Mouse (Mus musculus) intestine, embryonic 16.5 days (tissue): ENCODE data around the gene Igfbp6. TPM values are rescaled to one million over a fixed set of nuclear protein-coding genes. Genes with fewer than 3 reads are reported as not detected.

ENCODE experiments used
- ATAC-seq: fragments of 200-750 bp; cut with Nextera tagmentation; 2 replicates; pipeline ENCODE4 v1.8.0; 2017; ENCODE audit warnings: moderate TSS enrichment, moderate library complexity
- H3K27ac ChIP-seq: fragments of 300-500 bp; sonication (generic); 2 replicates; pipeline ENCODE4 v1.5.1; 2014; ENCODE audit warnings: mild to moderate bottlenecking, low read length
- H3K27me3 ChIP-seq: fragments of 300-500 bp; sonication (generic); replicated peaks from 2 replicates; pipeline ENCODE4 v1.6.1; 2014; ENCODE audit warnings: low read length, control low read depth, mixed read lengths; ENCODE audit not compliant: control insufficient read depth, insufficient read depth
- H3K36me3 ChIP-seq: fragments of 300-500 bp; sonication (generic); 2 replicates; pipeline ENCODE4 v1.6.1; 2014; ENCODE audit warnings: low read length, control low read depth; ENCODE audit not compliant: control insufficient read depth, insufficient read depth
- H3K4me1 ChIP-seq: fragments of 300-500 bp; sonication (generic); 2 replicates; pipeline ENCODE4 v1.6.1; 2014; ENCODE audit warnings: low read length, control low read depth, mixed read lengths; ENCODE audit not compliant: control insufficient read depth, insufficient read depth
- H3K4me2 ChIP-seq: fragments of 300-500 bp; sonication (generic); 2 replicates; pipeline ENCODE4 v1.6.1; 2014; ENCODE audit warnings: low read depth, low read length, control low read depth
- H3K4me3 ChIP-seq: fragments of 300-500 bp; sonication (generic); 2 replicates; pipeline ENCODE4 v1.5.1; 2014; ENCODE audit warnings: mild to moderate bottlenecking, low read length
- H3K9ac ChIP-seq: fragments of 300-500 bp; sonication (generic); 2 replicates; pipeline ENCODE4 v1.6.1; 2014; ENCODE audit warnings: low read depth, low read length
- H3K9me3 ChIP-seq: fragments of 300-500 bp; sonication (generic); 2 replicates; pipeline ENCODE4 v1.6.1; 2016; ENCODE audit warnings: low read length, control low read depth; ENCODE audit not compliant: control insufficient read depth
- WGBS: fragments of 180-500 bp; shearing (Covaris S2); extraction: QIAGEN DNeasy Blood & Tissue Kit; methylation state at CpG from one replicate; pipeline ENCODE4 v1.1.7; 2014; 5-methylcytosine and 5-hydroxymethylcytosine counted together
- polyA plus RNA-seq: library from polyadenylated mRNA; unstranded; fragments of >200 nt; fragmentation: Nextera tagmentation; extraction: Ambion mirVana; gene quantifications from 2 replicates; pipeline ENCODE4 v1.2.1, GENCODE M21; 2015

Igfbp6 gene
- polyA plus RNA-seq, 1 experiment from 2014 or later, result 11.9 TPM

DNA sequence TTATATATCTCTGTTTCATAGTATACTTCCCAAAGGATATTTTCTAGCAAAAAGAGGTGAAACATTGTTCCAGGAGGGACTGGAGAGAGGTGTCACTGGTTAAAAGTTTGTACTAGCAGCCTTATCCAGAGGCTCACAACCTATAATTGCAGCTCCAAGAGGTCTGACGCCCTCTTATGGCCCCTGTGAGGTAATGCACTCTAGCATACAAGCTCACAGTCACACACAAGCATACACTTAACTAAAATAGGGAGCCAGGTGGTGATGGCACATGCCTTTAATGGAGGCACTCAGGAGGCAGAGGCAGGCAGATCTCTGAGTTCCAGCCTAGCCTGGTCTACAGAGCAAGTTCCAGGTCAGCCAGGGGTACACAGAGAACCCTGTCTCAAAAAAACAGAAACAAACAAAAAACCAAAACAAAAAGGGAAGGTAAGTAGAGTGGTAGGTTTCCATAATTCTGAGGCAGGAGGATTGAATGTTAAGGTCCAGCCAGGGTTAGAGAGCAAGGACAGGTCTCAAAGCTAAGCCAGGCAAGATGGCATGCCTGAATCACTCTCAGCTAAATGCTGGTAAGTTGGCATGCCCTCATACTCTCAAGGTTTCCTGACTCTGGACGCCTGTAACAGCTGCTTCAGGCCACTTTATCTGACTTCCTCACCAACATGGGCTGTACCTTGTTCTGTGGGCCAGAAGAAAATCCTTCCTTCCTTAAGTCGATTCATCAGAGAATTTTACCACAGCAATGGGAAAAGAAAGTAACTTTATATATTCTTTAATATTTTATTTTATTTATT lies 19.9 kb downstream of the Igfbp6 start:
- no peaks in the 10 kb centered on the region for H3K36me3 ChIP-seq
- no peak for ATAC-seq
- no peak overlapping the region for H3K27ac ChIP-seq
- 62% methylated on average over 3 of the region's 3 CpGs for WGBS
- peaks cover 4% of the 10 kb centered on the region; the same call in 1 of the 2 replicates for H3K4me1 ChIP-seq
- H3K4me2 ChIP-seq, result no peak overlapping the region
- H3K9me3 ChIP-seq, result no peaks in the 10 kb centered on the region
- H3K9ac ChIP-seq, result no peak overlapping the region
- H3K27me3 ChIP-seq, result no peaks in the 10 kb centered on the region
- no peak overlapping the region for H3K4me3 ChIP-seq

- no peaks in the 10 kb centered on the region for H3K9me3 ChIP-seq
- H3K4me1 ChIP-seq, result peaks cover 4% of the 10 kb centered on the region; the same call in 1 of the 2 replicates
- ATAC-seq, result no peak
- no peak overlapping the region for H3K4me2 ChIP-seq
- WGBS, result 42% methylated on average over 6 of the region's 6 CpGs
- H3K4me3 ChIP-seq, result no peak overlapping the region
- no peak overlapping the region for H3K9ac ChIP-seq
- no peaks in the 10 kb centered on the region for H3K27me3 ChIP-seq
- H3K36me3 ChIP-seq, result no peaks in the 10 kb centered on the region
- no peak overlapping the region for H3K27ac ChIP-seq
Observed at GRCm38 (mm10) chr15:102165468-102166100, 21.4 kb downstream of the Igfbp6 start.

GRCm38 (mm10) chr15:102167620-102168021 lies 23.5 kb downstream of the Igfbp6 start:
- ATAC-seq, result peak; percentile 58; the same call in 1 of the 2 replicates
- H3K27ac ChIP-seq, result no peak overlapping the region
- 46% methylated on average over 6 of the region's 6 CpGs for WGBS

DNA sequence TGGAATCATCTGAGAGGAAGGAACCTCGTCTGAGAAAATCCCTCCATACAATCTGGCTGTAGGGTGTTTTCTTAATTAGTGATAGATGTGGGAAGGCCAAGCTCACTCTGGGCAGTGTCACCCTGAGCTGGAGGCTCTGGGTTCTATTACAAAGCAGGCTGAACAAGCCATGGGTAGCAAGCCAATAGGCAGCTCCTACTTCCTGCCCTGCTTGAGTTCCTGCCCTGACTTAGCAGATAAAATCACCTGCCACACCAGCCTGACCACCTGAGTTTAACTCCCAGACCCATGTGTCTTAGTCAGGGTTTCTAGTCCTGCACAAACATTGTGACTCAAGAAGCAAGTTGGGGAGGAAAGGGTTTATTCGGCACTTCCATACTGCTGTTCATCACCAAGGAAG lies 24.9 kb downstream of the Igfbp6 start:
- no peaks in the 10 kb centered on the region for H3K36me3 ChIP-seq

More at GRCm38 (mm10) chr15:102167620-102168021, 23.5 kb downstream of the Igfbp6 start:
- no peak overlapping the region for H3K9ac ChIP-seq
- H3K9me3 ChIP-seq, result no peaks in the 10 kb centered on the region
- H3K36me3 ChIP-seq, result no peaks in the 10 kb centered on the region
- no peak overlapping the region for H3K4me3 ChIP-seq
- H3K4me2 ChIP-seq, result no peak overlapping the region
- peaks cover 4% of the 10 kb centered on the region; the same call in 1 of the 2 replicates for H3K4me1 ChIP-seq
- no peaks in the 10 kb centered on the region for H3K27me3 ChIP-seq

GRCm38 (mm10) chr15:102173581-102173980 lies 29.4 kb downstream of the Igfbp6 start:
- Histone ChIP-seq H3K4me3 (no peak overlapping the region), H3K4me1 (peaks cover 2% of the 10 kb centered on the region), H3K9ac (no peak overlapping the region), H3K36me3 (no peaks in the 10 kb centered on the region), H3K9me3 (no peaks in the 10 kb centered on the region), H3K27ac (no peak overlapping the region), H3K4me2 (no peak overlapping the region), H3K27me3 (no peaks in the 10 kb centered on the region)
- peak; percentile 32; the same call in 1 of the 2 replicates for ATAC-seq
- 79% methylated on average over 3 of the region's 3 CpGs for WGBS

More for the DNA sequence above, 24.9 kb downstream of the Igfbp6 start:
- Histone ChIP-seq H3K27me3 (no peaks in the 10 kb centered on the region), H3K9ac (no peak overlapping the region), H3K27ac (no peak overlapping the region), H3K4me3 (no peak overlapping the region), H3K9me3 (no peaks in the 10 kb centered on the region), H3K4me1 (peaks cover 4% of the 10 kb centered on the region; the same call in 1 of the 2 replicates), H3K4me2 (no peak overlapping the region)
- WGBS, result 51% methylated on average over 2 of the region's 2 CpGs
- ATAC-seq, result no peak

- H3K4me1 ChIP-seq, result peaks cover 3% of the 10 kb centered on the region
- H3K36me3 ChIP-seq, result no peaks in the 10 kb centered on the region
- H3K9me3 ChIP-seq, result no peaks in the 10 kb centered on the region
- no peak overlapping the region for H3K4me2 ChIP-seq
- no peak overlapping the region for H3K9ac ChIP-seq
- ATAC-seq, result no peak
- no peak overlapping the region for H3K27ac ChIP-seq
- WGBS, result 87% methylated on average over 16 of the region's 16 CpGs
- no peak overlapping the region for H3K4me3 ChIP-seq
- H3K27me3 ChIP-seq, result no peaks in the 10 kb centered on the region
Observed at GRCm38 (mm10) chr15:102175736-102176319, 31.7 kb downstream of the Igfbp6 start.

DNA sequence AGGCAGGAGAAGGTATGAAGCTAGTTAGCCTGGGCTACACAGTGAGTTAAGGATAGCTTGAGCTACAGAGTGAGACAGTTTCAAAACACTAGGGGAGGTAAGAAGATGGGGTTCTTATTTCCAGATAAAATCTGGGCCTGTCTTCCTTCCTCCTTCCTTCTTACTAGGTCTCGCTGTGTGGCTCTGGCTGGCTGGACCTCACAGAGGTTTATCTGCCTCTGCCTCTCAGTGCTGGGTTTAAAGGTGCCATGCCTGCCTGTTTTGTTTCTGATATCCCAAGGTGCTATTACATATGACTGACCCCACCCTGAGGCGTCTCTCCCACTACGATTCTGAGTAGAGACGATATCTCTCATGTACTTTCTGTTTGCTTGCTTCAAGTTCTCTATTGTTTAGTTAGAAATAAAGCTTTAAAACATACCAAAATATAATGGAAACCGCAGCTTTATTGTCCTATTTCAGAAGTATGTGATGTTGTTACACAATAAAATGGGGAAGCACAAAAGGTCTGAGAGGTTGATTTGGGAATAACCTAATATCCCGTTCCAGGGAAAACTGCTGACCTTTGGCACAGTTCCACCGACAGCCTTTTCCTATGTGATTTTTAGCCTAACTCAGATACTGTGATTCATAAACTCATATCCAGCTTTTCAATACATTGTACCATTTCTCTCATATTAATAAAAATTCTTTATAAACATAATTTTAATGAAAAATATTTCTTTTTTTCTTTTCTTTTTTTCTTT lies 32.6 kb downstream of the Igfbp6 start:
- no peak overlapping the region for H3K4me3 ChIP-seq
- H3K4me2 ChIP-seq, result no peak overlapping the region
- H3K27me3 ChIP-seq, result no peaks in the 10 kb centered on the region
- no peak overlapping the region for H3K9ac ChIP-seq
- H3K9me3 ChIP-seq, result no peaks in the 10 kb centered on the region
- 76% methylated on average over 7 of the region's 7 CpGs for WGBS
- peaks cover 3% of the 10 kb centered on the region for H3K4me1 ChIP-seq
- no peak overlapping the region for H3K27ac ChIP-seq
- ATAC-seq, result no peak; the same call in 1 of the 2 replicates
- H3K36me3 ChIP-seq, result no peaks in the 10 kb centered on the region

DNA sequence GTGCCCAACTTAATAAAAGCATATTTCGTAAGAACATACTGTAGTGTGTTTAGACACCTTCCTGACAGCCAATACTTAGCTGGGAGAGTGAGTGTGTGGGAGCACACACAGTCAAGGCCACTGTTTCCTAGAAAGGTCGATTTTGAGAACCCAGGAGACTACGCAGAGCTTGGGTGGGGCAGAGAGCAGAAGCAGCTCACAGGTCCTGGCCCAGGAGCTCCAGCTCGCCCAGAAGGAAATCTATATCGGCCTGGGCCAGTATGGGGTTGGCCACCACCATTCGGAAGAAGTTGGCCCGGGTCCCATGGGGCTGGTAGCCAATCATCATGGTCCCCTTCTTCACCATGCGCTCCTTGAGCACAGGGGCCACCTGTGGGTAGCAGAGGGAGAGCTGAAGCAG lies 33.3 kb downstream of the Igfbp6 start:
- ATAC-seq, result no peak
- no peak overlapping the region for H3K27ac ChIP-seq
- H3K9ac ChIP-seq, result no peak overlapping the region
- no peak overlapping the region for H3K4me3 ChIP-seq
- H3K9me3 ChIP-seq, result no peaks in the 10 kb centered on the region
- 85% methylated on average over 8 of the region's 8 CpGs for WGBS
- no peak overlapping the region for H3K4me2 ChIP-seq
- H3K27me3 ChIP-seq, result no peaks in the 10 kb centered on the region
- H3K4me1 ChIP-seq, result peaks cover 3% of the 10 kb centered on the region
- H3K36me3 ChIP-seq, result no peaks in the 10 kb centered on the region

- H3K4me3 ChIP-seq, result no peak overlapping the region
- H3K9ac ChIP-seq, result no peak overlapping the region
- H3K27ac ChIP-seq, result no peak overlapping the region
- no peak overlapping the region for H3K4me2 ChIP-seq
- peaks cover 3% of the 10 kb centered on the region for H3K4me1 ChIP-seq
- H3K27me3 ChIP-seq, result no peaks in the 10 kb centered on the region
- 13% methylated on average over 6 of the region's 6 CpGs for whole genome bisulfite sequencing
- H3K9me3 ChIP-seq, result no peaks in the 10 kb centered on the region
- H3K36me3 ChIP-seq, result no peaks in the 10 kb centered on the region
- peak; percentile 44 for ATAC-seq
Observed at GRCm38 (mm10) chr15:102178279-102178678, 34.1 kb downstream of the Igfbp6 start.
